Mouse (Mus musculus) lung, postnatal 25 days (tissue): ENCODE measurements around the gene Pip5k1b.

ENCODE experiments used
- DNase-seq: peaks from one replicate; pipeline ENCODE4 v3.0.0; 2022; ENCODE audit warnings: low spot score

The Pip5k1b gene

DNA sequence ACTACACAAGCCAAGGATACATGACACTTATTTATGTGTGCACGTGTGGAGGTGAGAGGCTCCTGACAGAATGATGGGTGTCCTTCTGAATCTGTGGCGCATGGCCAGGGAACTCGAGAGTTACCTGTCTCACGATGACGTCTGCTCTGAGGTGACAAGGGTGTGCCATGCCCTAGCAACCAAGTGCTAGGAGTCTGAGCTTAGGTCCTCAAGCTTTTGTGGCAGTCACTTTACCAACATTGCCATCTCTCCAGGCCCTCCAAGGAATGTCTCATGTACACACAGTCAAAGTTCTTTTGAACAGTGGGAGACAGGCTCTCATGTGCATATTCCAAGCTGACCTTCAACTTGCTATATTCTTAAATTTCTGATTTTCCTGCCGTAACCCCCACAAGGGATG lies 297.7 kb downstream of the Pip5k1b start:
- peak; percentile 18 for DNase-seq

DNA sequence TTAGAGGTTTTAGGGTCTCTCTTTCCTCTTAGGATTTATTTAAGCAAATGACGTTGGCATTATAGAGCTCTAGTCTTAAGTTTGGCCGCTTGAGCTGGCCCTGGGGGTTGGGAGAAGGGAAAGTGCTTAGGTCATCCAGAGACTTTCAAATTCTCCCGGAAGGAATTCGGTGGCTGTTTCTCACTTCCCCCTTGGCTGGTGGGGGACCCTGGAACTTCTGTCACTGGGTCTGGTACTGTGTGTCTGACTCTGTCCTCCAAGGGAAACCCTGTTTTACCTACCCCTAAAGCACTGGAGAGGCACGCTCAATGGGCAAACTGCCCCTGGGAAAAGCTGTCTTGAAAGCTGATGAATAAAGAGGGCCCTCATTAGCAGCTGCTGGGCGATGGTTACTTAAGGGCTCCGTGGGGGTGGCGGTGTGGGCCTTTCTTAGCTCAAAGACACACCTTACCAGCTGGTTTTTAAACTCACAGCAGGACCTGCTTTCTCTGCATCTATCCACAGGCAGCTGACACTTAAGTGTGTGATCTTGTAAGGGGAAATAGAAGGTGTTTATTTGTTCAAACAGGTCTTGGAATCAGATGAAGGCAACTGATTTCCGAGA lies 301.9 kb downstream of the Pip5k1b start:
- DNase-seq, result no peak

DNA sequence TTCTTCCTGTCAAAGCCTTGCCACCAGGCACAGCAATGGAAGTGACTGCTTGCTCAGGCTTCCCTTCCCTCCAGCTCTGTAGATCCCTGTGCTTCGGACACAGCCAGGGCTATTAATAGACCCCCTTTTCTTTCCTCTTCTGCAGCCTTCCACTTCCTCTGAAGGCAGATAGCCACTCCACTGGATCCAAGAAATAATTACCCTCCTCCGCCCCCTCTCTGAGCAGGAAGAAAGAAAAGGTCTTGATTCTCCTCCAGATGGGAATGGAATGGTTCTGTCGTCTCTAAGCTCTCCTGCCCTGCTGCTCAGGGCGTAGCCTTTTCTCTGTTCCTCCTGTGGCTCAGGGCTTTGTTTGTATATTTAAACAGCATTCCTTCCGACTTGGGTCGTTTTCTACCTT lies 303.8 kb downstream of the Pip5k1b start:
- DNase-seq, result peak; percentile 48
